Mouse (Mus musculus): ENCODE data around the gene Hist1h2bb.

Hist1h2bb gene

GRCm38 (mm10) chr13:23728472-23729191 lies 17.9 kb upstream of the Hist1h2bb start:
- DNase-seq, result no peak

DNA sequence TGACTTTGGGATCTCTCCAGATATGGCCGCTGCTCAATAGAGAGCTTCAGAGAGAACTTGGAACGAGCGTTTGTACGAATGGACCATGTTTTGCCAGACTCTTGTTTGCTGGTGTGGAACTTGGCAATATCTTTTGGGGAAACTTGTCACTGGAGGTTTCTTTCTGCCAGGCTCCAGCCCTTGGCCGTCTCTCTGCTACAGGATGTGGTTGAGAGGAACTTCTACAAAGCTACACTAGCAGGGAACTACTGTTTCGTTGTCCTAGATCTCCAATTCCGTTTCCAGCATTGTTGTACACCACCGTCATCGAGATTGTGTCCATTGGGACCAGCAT lies 17.4 kb upstream of the Hist1h2bb start:
- no peak for DNase-seq

GRCm38 (mm10) chr13:23729706-23730105 lies 16.8 kb upstream of the Hist1h2bb start:
- no peak for DNase-seq

- peak; percentile 81 for DNase-seq
These were observed 16.1 kb upstream of the Hist1h2bb start for GRCm38 (mm10) chr13:23730479-23730878.

- DNase-seq, result no peak
These were observed 14.3 kb upstream of the Hist1h2bb start for GRCm38 (mm10) chr13:23732156-23732804.

- DNase-seq, result no peak
These were observed 9.4 kb upstream of the Hist1h2bb start for GRCm38 (mm10) chr13:23737091-23737490.

GRCm38 (mm10) chr13:23738041-23738440 lies 8.5 kb upstream of the Hist1h2bb start:
- DNase-seq, result no peak

- peak; percentile 91 for DNase-seq
These were observed 7.9 kb upstream of the Hist1h2bb start, which contains the start of gene Hist1h1c for GRCm38 (mm10) chr13:23738677-23739068. Gene Hist1h1c, plus strand, starts transcription at chr13:23738808.

GRCm38 (mm10) chr13:23739069-23739921 lies 7.2 kb upstream of the Hist1h2bb start:
- peak; percentile 98 for DNase-seq

DNA sequence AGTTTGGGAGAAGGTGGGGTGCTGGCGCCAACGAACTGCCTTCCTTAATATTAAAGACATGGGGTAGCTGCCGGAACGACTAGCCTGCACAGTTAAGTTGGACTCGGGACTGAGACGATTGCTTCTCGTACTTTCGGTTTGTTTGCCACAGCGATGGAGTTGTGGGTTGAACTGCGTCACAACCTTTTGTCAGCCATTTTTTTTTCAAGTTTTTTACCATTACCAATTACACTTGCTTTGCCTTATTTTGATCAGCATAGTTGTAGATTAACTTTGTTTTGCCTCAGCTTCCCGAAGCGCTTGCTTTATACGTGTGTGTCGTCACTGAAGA lies 6.6 kb upstream of the Hist1h2bb start:
- DNase-seq, result no peak

DNA sequence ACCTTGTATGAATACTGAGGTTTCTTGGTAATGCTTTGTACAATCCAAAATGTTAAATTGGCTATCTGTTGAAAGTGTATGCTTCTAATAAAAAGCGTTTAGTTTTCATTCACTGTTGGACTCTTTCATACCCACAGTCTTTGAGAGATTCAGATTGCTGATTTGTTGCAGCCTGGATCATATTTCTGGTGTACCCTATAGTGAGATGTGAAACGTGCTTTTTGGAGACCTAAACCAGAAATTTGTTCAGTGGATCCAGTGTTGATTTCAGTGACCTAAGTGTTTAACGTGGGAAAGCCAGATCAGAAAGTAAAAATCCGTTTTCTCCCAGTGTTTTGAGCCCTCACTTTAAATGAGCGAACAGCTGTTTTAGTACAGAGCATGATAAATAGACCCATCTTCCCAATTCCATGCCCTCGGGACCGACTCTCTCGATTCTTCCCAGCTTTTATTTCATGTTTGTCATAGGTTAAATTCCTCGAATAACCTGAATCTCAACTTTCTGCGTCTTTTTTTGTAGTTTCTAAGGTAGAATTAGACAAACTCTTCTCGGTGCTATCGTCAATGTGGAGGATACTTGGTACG lies 6.2 kb upstream of the Hist1h2bb start:
- DNase-seq, result no peak

- DNase-seq, result no peak
These were observed 5.6 kb upstream of the Hist1h2bb start for GRCm38 (mm10) chr13:23740910-23741309.

DNA sequence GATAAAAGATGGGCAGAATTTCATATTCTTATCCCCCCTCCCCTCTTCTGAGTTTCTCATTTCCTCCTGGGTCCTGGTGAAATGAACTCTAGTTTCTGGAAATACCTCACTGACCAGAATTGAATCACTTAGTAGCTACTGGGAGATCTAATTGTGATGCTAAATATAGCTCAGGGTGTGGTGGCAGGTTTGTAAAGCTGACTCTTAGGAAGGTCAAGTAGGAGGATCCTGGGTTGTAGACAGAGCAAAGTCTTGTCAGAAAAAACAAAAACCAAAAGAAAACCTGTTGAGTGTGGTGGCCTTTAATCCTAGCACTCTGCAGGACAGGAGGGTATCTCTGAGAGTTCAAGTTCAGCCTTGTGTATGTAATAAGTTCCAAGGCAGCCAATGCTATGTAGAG lies 4.5 kb upstream of the Hist1h2bb start:
- no peak for DNase-seq

DNA sequence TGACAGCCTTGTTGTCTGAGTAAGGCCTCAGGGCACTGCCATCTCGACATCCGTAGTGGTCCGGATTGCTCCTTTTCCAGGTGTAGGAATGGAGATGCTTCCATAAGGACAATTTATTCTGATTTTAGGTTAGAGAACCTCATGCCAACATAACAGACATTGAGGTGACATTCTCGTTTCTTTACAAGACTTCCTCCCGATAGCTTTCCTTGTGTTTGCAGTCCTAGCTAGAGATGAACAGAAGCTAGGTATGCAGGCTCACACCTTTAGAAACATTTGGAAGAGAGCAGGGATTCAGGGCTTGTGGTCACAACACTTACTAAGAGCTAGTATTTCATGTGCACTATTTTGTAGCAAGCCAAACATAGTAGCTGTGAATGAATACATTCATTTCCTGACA lies 3.3 kb upstream of the Hist1h2bb start:
- no peak for DNase-seq

GRCm38 (mm10) chr13:23743963-23744362 lies 2.6 kb upstream of the Hist1h2bb start:
- no peak for DNase-seq

DNA sequence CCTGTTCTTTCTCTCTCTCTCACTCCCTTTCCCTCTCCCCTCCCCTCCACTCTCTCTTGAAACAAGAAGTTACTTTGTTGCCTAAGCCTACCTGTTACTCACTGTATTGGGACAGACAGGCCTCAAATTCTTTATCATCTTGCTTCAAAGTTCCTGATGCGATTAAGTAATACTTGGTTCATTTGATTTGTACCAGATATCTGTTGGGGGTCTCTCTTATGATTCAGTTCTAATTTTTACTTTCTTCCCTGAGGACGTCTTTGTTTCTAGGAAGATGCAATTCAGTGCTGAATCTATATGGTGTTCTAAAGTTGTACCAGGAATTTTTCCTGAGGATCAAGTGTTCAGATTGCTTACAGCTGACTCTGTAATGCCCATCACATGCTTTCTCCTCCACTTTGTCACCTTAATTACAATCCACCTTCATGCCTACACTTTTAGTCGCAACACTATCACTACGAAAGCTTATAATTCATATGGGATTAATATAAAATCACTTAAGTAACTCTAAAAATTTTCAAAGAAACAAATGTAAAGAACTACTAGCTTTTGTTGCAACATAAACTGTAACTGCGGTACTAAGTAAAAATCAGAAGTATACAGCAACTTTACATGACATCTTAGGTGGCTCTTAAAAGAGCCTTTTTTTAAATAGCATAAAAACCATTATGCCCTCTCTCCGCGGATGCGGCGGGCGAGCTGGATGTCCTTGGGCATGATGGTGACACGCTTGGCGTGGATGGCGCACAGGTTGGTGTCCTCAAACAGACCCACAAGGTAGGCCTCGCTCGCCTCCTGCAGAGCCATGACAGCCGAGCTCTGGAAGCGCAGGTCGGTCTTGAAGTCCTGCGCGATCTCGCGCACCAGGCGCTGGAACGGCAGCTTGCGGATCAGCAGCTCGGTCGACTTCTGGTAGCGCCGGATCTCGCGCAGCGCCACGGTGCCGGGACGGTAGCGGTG lies 1.8 kb upstream of the Hist1h2bb start:
- DNase-seq, result no peak

DNA sequence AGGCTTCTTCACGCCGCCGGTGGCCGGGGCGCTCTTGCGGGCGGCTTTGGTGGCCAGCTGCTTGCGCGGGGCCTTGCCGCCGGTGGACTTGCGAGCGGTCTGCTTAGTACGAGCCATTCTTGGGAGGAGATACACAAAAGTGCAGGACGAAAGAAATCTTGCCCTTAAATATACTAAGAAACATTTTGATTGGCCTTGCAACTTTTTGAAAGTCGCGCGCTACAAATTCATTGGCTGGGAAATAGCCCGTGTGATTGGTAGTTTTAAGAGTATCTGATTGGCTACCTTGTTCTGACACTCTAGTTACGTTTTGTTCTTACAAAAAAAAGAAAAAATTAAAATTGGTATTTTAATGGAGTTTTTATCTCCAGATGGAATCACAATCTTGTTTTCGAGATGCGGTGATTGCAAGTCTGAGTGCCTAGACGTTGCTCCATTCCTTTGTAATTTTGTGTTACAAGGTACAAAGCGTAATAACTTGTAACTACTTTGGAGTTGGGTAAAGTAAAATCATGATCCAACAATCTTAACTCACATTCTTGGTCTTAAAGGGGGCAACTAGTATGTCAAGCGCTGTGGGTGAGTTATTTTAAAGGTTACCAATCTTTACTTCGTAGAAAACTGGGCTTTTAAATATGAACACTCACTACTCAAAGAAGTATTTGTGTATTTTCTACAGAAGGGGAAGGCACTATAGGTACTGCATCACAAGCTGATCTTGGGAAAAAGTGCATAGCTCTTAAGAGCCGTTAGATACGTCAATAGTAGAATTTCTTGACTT lies 963 bp upstream of the Hist1h2bb start, which contains the start of gene Hist1h3c:
Gene Hist1h3c, minus strand, starts transcription at position 222 of the 781 bp plus-strand sequence.
- peak; percentile 69 for DNase-seq

GRCm38 (mm10) chr13:23747081-23747891 lies 752 bp downstream of the Hist1h2bb start:
- no peak for DNase-seq

DNA sequence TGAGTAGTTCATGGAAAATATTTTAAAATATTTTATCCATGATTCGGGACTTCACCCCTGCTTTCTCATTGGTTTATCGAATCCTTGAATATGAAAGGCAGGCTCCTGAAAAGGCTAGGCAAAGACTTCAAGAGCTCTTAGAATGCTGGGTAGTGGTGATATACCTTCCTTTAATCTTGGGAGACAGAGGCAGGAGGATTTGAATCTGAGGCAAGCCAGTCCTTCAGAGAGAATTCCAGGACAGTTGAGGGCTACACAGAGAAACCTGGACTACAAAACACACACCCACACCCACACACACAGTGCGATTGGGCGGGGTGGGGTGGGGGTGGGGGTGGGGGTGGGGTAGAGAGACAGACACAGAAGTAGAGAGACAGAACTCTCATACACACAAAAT lies 1.4 kb downstream of the Hist1h2bb start:
- DNase-seq, result no peak

DNA sequence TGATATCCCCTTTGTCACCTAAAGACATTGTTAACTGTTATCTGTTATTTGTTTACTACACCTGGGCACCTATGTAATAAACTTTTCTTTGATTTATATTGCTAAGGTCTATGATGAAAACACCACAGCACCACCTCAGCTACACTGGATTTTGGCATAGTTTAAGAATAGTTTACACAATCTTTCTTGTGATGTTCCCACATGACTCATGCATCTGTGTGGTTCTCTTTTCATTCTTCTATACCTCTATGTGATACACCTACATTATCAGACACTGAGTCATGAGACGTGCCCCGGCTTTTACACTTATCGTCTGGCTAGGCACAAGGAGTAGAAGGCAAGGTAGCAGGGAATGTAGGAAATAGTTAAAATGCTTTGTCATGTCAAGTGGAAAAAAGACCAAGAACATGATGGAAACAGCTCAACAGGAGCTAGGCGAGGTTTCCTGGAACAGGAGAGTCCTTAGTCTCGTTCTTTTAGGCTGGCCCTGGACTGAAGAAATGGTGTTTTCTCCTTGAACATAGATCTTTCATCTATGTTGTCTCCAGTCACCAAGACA lies 3.1 kb downstream of the Hist1h2bb start:
- DNase-seq, result no peak
